Mouse (Mus musculus) kidney, adult 2 months (tissue): ENCODE results near the gene Dnase1l3. TPM values are rescaled to one million over a fixed set of nuclear protein-coding genes. Genes with fewer than 3 reads are reported as not detected.
"Not testable (repeated sequence)": the region's sequence is repeated elsewhere in the genome, so short reads cannot be mapped to it uniquely, and the experiment has no call there.

ENCODE experiments used
- DNase-seq: peaks from one replicate; pipeline ENCODE4 v3.0.0; 2021
- H3K27ac ChIP-seq: fragments of 200-500 bp; 2 replicates; pipeline ENCODE4 v1.5.1; 2012; ENCODE audit warnings: low read depth, low read length, control low read depth, inconsistent platforms; ENCODE audit not compliant: insufficient read depth
- H3K27me3 ChIP-seq: fragments of 200-500 bp; replicated peaks from 2 replicates; pipeline ENCODE4 v1.6.1; 2012; ENCODE audit warnings: mild to moderate bottlenecking, moderate library complexity, low read length, inconsistent platforms; ENCODE audit not compliant: control insufficient read depth, insufficient read depth
- H3K36me3 ChIP-seq: fragments of 200-500 bp; 2 replicates; pipeline ENCODE4 v1.6.1; 2012; ENCODE audit warnings: mild to moderate bottlenecking, moderate library complexity, low read length, inconsistent platforms; ENCODE audit not compliant: control insufficient read depth, insufficient read depth
- H3K4me1 ChIP-seq: fragments of 200-500 bp; 2 replicates; pipeline ENCODE4 v1.6.1; 2011; ENCODE audit warnings: low read length; ENCODE audit not compliant: control insufficient read depth, insufficient read depth
- H3K4me3 ChIP-seq: fragments of 200-500 bp; 2 replicates; pipeline ENCODE4 v1.5.1; 2011; ENCODE audit warnings: mild to moderate bottlenecking, low read depth, low read length, control low read depth; ENCODE audit not compliant: insufficient read depth
- CTCF ChIP-seq: fragments of 200-500 bp; conservative IDR thresholded peaks from 2 replicates; pipeline ENCODE4 v1.5.1; 2011; ENCODE audit warnings: low read depth, mild to moderate bottlenecking, control low read depth, low read length, moderate library complexity, mixed read lengths; ENCODE audit not compliant: insufficient read depth, insufficient read length
- POLR2A ChIP-seq: fragments of 200-500 bp; IDR thresholded peaks from one replicate; pipeline ENCODE4 v1.6.1; 2011; ENCODE audit warnings: low read depth, low read length, control low read depth
- WGBS: fragments of 180-500 bp; shearing (Covaris S2); methylation state at CpG from one replicate; pipeline ENCODE4 v1.1.7; 2018; 5-methylcytosine and 5-hydroxymethylcytosine counted together
- polyA plus RNA-seq: library from polyadenylated mRNA; depleted of rRNA; stranded (reverse); fragments of >200 nt; gene quantifications from 2 replicates; pipeline ENCODE4 v1.2.3, GENCODE M21; 2012

Gene Dnase1l3
- polyA plus RNA-seq, 1 experiment: 3.0 TPM

DNA sequence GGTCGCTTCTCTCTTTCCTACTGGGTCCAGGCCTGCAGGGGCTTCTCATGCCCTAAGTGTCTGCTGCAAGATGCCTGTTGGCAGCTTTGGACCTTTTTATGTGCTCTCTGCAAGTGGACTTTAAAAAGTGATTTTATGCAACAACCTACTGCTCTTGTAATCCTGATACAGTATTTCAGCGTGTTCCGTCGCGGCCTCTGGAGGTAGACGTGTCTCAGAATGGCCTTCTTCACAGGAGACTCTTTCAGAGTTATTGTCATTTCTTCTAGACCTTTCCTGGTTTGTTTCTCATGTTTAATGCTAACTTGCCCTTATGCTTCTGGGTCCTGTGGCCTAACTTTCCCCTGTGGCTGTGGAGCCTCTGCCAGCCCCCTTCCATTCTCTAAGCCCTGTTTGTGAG is 21.4 kb upstream of the Dnase1l3 start:
- 86% methylated on average over 6 of the region's 6 CpGs for WGBS
- no peaks in the 10 kb centered on the region for H3K36me3 ChIP-seq
- no peaks in the 10 kb centered on the region for H3K27me3 ChIP-seq
- H3K27ac ChIP-seq: peak overlapping the region; percentile 37; the same call in 1 of the 2 replicates
- no peak overlapping the region for H3K4me3 ChIP-seq
- TF ChIP-seq POLR2A (no peak), CTCF (no peak)
- no peak for DNase-seq
- H3K4me1 ChIP-seq: peaks cover 12% of the 10 kb centered on the region

DNA sequence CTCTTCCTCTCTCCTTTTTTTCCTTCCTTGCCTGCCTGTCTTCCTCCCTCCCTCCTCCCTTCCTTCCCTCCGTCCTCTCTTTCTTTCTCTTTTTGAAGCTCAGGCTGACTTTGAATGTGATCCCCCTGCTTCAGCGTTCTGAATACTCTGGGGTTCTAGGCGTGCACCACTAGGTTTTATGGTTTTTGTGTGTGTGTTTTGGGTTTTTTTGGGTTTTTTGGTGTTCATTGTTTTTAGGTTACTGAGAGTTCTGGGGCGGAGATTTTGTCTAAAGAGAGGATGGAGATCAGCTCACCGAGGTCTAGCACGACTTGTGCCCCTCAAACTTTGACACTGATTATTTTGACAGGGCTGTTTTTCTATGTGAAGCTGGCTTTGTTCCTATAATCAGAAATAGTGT is 17.6 kb upstream of the Dnase1l3 start:
- H3K4me1 ChIP-seq: peaks cover 12% of the 10 kb centered on the region
- H3K27ac ChIP-seq: no peak overlapping the region
- no peak overlapping the region for H3K4me3 ChIP-seq
- no peaks in the 10 kb centered on the region for H3K27me3 ChIP-seq
- TF ChIP-seq CTCF (no peak), POLR2A (no peak)
- 77% methylated on average over 6 of the region's 6 CpGs for WGBS
- DNase-seq: no peak
- no peaks in the 10 kb centered on the region for H3K36me3 ChIP-seq

DNA sequence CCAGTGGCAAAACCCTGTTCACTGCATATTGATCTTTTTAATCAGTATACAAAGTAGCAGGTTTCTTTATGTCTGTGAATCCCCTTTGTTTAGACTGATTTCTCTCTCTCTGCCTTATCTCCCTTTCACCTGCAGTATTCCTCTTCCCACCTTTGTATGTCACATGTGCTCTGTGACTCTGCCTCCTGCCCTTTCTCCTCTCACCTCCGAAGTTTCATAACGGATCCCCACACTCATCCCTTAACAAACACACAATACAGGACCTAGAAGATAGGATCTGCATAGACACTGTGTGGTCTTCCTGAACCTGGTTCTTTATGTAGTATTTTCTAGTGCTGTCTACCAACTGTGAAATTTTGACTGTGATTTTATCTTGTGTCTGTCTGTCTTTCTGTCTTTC is 16.9 kb upstream of the Dnase1l3 start:
- 80% methylated on average over 2 of the region's 2 CpGs for WGBS
- TF ChIP-seq POLR2A: no peak
- no peak for TF ChIP-seq CTCF
- Histone ChIP-seq H3K36me3 (no peaks in the 10 kb centered on the region), H3K27me3 (no peaks in the 10 kb centered on the region), H3K4me1 (peaks cover 12% of the 10 kb centered on the region), H3K4me3 (no peak overlapping the region), H3K27ac (no peak overlapping the region)
- DNase-seq: no peak

DNA sequence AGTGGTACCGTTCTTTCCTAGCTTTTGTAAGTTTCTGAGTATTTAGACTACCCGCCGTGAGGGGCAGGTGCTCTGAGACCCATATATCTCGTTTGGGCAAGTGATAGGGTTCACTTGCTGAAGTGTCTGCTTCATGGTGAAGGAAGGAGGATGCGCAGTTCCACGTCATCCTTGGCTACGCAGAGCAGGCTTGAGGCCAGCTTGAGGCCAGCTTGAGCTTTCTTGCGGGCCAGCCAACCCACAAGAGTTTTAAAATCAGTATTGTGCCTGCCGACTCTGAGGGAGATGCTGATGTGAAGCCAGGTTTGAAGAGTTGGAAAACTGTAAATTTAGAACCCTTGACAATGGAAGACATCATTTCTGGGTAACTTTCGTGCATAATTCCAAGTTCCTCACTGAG is 13.6 kb upstream of the Dnase1l3 start:
- no peak overlapping the region for H3K27ac ChIP-seq
- no peak for DNase-seq
- TF ChIP-seq CTCF: no peak
- TF ChIP-seq POLR2A: no peak
- no peak overlapping the region for H3K4me3 ChIP-seq
- H3K4me1 ChIP-seq: peaks cover 7% of the 10 kb centered on the region
- no peaks in the 10 kb centered on the region for H3K27me3 ChIP-seq
- no peaks in the 10 kb centered on the region for H3K36me3 ChIP-seq
- WGBS: 87% methylated on average over 10 of the region's 10 CpGs

DNA sequence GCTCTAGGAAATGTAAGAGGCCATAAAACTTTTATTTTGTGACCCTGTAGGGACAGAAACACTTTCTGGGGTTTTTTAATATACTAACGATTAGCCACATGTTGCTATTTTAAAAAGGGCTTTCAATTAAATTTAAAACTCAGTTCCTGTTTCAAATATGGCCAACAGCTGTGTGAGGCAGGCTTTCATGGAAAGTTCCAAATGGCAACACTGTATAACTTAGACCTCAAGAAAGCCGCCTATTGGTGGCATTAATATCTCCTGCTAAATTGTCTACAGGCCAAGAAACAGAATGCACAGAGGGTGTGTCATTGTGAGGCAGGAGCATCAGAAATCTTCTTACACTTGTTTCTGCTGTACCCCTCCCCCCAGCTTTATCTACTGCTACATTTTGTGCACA is 13.1 kb upstream of the Dnase1l3 start:
- no peak overlapping the region for H3K27ac ChIP-seq
- no peaks in the 10 kb centered on the region for H3K36me3 ChIP-seq
- no peaks in the 10 kb centered on the region for H3K27me3 ChIP-seq
- DNase-seq: no peak
- WGBS: 58% methylated on average over 2 of the region's 2 CpGs
- H3K4me1 ChIP-seq: peaks cover 4% of the 10 kb centered on the region; the same call in 1 of the 2 replicates
- TF ChIP-seq POLR2A (no peak), CTCF (no peak)
- no peak overlapping the region for H3K4me3 ChIP-seq

DNA sequence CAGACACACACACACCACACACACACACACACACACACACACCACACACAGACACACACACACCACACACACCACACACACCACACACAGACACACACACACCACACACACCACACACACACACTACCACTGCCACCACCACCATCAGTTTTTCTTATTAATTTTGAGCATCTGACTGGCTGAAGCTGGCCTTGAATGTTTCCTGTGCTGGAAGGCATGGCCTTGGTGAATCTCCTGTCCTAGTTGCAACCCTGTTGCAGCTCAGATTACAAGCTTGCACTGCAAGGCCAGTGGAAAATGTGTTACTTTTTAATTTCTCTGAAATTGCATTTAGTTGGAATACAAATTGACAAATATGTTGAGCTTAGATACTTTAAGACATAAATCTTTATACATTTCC is 12.7 kb upstream of the Dnase1l3 start:
- H3K27ac ChIP-seq: no peak overlapping the region
- H3K36me3 ChIP-seq: no peaks in the 10 kb centered on the region
- H3K27me3 ChIP-seq: no peaks in the 10 kb centered on the region
- H3K4me3 ChIP-seq: no peak overlapping the region
- H3K4me1 ChIP-seq: peaks cover 4% of the 10 kb centered on the region; the same call in 1 of the 2 replicates
- no peak for DNase-seq
- TF ChIP-seq CTCF (no peak), POLR2A (no peak)

DNA sequence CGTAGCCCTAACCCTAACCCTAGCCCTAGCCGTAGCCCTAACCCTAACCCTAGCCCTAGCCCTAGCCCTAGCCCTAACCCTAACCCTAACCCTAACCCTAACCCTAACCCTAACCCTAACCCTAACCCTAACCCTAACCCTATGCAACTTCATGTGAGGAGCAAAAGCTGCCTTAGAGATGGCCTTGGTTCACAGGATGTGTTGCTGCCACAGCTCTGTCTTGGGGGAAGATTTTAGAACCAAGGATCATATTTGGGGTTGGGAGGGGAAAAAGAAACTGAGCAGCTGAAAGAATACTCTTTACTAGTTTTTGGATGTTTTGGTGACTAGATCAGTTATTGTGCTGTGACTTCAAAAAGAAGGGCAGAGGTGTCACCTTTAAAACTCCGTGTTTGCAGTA is 11.7 kb upstream of the Dnase1l3 start:
- WGBS: 61% methylated on average over 3 of the region's 3 CpGs

More for the DNA sequence above, 11.7 kb upstream of the Dnase1l3 start:
- not testable (repeated sequence) for H3K36me3 ChIP-seq, H3K27me3 ChIP-seq, H3K27ac ChIP-seq, DNase-seq, H3K4me1 ChIP-seq, H3K4me3 ChIP-seq
